Mouse (Mus musculus) kidney, adult 18-20 months (tissue): ENCODE results near the gene Cul9.
"Not testable (repeated sequence)": the region's sequence is repeated elsewhere in the genome, so short reads cannot be mapped to it uniquely, and the experiment has no call there.

Experiments used
- DNase-seq: peaks from one replicate; pipeline ENCODE4 v3.0.0; 2021

Cul9 gene

DNA sequence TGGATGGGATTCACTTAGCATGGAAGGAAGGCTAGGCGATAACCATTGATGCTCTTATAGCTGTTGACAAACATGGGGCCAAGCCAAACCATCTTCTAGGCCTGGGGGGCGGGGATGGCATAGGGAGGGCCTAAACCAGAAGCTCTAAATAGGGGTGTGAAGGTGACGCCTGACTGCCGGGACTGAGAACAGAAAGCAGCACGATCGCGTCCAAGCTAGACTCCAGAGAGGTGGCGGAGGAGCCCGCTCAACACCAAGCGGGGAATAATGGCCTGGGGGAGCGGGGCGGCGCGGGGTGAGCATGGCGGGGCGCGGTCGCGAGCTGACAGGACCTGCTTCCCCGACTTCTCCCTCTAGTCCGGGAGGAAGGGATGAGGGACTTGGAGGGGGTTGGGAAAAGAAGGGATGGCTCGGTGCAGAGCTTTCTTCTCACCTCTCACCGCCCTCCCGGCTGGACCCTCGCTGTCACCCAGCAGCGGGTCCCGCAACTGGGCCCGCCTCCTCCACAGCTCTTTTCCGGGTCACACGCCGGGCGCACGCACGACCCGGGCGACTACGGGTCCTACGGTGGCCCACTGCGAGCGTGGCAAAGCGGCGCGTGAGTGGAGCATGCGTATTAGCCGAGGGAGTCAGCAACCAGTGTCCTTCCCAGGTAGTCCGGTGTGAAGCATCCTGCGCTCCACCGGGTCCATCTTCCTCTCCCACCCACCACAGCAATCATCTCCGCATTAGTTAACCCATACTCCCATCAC is at the start of gene Cul9:
Gene Cul9 (minus strand): TSS at position 576 of the 752 bp plus-strand sequence.
- DNase-seq = peak; percentile 82

- DNase-seq = no peak
Measured at GRCm38 (mm10) chr17:46595336-46595735, 49.1 kb upstream of the Cul9 start.

DNA sequence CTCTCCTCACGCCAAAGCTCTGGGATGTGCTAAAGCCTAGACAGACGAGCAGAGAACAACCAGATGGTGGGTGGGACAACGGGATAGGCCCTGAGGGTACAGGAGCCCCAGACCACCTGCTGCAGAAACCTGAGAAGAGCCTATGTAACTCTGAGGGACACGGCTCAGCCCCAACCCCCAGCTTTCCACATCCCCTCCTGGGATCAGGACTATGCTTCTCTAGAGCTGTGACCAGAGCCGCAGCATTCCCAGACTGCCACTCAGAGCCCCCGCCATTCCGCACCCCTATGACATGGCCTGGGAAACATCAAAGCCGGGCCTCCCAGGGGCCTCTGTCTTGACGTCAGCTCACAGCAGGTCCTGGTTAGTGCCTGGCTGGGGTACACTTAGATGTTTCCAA is 48.4 kb upstream of the Cul9 start:
- no peak for DNase-seq

DNA sequence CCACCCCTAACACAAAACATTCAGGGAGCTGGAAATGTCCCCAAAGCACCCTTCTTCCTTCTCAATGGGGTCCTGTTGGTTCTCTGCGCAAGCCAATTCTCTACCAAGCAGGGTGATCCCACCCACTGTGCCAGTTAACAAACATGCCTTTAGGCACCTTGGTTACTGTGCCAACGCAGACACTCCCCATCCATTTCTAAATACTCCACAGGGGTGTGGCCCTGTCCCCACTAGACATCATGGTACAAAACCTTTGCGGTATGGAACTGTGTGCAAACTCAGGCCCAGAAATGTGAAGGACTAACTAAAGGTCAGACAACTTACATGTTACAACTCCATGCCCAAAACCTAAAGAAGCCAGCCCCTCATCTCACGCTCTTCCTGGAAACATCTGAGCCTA is 46.9 kb upstream of the Cul9 start:
- no peak for DNase-seq

DNA sequence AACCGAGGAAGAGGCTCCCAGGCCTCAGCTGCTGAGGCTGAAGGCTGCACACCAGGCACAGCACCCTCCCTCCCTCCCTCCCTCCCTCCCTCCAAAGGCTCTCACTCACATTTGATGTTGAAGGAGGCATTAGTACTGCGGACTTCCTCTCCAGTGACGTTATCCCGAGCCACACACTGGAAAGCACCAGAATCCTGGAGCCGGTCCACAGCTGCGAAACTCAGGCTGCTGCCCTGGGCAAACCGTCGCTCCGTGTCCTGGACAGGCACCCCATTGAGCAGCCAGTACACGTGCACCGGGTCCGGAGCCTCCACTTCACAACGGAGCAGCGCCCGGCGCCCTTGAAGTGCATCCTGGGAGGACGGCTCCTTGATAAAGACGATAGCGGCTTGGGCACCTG is 45.2 kb upstream of the Cul9 start:
- DNase-seq = no peak

DNA sequence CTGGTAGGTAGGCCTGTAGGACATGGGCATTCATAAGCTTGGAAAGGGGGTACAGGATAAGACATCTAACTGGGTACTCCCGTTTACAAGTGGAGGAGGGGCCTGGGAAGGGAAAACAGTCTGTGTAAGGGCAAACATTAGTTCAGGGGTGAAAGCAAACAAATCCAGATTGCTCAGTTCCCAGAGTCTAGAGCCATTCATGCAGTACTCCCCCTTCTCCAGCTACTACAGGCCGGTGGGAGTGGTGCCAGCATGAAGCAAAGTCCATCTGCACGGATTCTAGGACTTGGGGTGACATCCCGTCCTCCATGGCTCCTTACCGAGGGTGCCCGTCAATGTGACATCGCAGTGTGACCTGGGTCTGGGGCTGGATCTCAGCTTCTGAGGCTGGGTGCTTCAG is 44.3 kb upstream of the Cul9 start:
- peak; percentile 9 for DNase-seq

DNA sequence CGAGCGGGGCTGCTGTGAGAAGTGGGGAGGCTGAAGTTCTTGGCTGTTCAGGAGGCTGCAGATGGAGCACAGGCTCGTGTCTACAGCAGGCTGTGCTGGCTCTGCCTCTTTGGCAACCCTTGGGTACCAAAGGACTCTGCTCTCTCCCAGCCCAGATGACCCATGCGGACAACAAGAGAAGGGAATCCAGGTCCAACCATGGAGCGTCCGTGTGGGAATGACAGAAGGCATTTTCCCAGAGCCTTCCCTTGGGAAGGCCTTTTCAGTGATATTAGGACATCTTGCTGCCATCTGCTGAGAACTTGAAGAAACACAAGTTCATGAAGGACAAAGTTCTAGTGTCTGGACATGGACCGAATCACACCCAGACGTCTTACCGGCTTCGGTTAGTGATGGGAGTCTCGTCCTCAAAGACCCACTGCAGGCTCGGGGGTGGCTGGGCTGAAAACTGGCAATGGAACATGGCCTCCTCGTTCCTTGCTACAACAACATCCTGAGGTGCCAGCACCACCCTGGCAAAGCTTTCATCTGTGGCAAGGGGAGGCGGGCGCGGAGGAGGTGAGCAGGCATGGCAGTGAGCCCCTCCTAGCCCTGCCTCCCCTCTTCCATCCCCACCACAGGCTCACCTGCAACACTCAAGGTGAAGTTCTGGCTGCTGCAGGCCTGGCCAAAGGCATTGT is 43.6 kb upstream of the Cul9 start:
- no peak for DNase-seq

DNA sequence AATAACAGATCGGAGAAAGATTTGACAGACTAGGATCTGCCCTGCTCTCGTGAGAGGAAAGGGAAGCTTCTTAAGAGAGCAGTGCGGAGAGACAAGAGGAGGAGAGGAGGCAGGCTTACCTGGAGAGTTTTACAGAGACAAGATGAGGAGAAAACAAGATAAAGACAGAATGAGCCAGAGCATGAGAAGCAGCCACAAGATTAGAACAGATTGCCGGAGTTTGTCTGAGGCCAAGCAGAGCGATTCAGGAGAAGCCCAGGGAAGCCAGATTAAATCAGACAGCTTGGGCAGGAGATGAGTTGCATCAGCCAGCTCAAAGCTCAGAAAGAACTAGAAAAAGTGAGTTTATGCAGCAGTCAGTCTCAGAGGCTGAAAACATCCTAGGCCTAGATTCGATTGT is 42.7 kb upstream of the Cul9 start:
- no peak for DNase-seq

DNA sequence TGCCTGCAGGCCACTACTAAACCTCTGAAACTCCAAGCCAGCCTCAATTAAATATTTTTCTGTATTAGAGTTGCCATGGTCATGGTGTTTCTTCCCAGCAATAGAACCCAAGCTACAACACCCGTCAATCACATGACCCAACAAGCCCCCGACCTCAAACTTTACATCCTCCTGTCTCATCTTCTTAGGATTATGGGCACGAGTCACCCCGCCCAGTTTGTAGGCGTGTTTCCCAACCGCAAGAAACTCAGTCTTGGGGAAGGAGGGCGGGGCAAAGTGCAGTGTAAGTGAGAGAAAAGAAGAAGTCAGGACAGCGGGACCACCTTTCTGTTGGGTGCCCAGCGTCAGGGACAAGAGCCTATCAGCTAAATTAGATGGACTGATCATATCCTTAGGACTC is 42.0 kb upstream of the Cul9 start:
- no peak for DNase-seq

GRCm38 (mm10) chr17:46586327-46586726 is 40.1 kb upstream of the Cul9 start:
- no peak for DNase-seq

- DNase-seq = no peak
Measured at GRCm38 (mm10) chr17:46578650-46579049, 32.5 kb upstream of the Cul9 start.

GRCm38 (mm10) chr17:46576070-46576469 is 29.9 kb upstream of the Cul9 start:
- DNase-seq = peak; percentile 27

DNA sequence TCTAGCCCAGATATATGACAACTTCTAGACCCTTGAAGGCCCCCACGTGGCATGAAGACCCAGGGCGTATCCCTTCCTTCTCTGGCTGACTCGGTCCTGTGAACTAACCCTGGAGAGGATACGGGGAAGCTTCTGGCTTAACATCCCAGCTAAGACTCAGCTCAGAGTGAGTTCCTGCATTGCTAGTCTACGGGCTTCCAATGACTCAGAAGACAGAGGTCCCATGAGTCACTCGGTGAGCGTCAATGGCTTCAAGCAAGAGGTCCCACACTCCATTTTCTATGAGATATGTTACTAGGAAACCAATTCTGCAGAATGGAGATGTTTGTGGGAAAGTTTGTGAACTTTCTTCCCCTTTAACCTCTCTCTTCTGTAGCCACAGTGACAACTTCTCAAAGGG is 28.3 kb upstream of the Cul9 start:
- DNase-seq = no peak

- DNase-seq = no peak
Measured at GRCm38 (mm10) chr17:46571005-46571404, 24.8 kb upstream of the Cul9 start.

DNA sequence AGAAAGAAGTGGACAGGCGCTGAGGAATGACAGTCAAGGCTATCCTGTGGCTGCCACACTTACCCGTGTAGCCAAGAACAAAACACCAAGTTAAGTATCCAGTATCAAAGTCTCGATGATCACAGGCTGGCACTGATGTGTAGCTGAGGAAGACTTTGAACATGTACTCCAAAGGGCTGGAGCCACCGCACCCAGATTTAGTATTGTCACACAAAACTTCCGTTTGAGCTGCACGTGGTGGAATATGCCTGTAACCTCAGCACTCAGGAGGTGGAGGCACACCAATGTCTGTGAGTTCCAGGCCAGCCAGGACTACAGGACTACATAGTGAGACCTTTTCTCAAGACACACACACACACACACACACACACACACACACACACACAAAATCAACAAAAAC is 13.0 kb upstream of the Cul9 start:
- DNase-seq = no peak

DNA sequence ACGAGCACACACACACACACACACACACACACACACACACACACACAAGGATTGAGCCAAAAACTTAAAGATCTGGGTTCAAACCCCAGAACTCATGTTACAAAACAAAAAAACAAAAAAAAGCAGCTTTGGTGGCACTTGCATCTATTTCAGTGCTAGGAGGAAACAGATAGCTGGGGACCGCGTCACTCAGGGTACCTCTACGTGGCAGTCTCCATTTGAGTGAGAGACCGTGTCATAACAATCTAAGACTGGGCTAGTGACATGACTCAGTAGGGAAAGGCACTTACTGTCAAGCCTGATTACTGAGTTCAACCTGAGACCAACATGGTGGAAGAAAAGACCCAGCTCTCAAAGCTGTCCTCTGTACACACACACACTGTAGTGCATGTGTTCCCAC is 12.0 kb upstream of the Cul9 start:
- DNase-seq = no peak

- not testable (repeated sequence) for DNase-seq
Measured at GRCm38 (mm10) chr17:46557321-46557720, 11.1 kb upstream of the Cul9 start.

DNA sequence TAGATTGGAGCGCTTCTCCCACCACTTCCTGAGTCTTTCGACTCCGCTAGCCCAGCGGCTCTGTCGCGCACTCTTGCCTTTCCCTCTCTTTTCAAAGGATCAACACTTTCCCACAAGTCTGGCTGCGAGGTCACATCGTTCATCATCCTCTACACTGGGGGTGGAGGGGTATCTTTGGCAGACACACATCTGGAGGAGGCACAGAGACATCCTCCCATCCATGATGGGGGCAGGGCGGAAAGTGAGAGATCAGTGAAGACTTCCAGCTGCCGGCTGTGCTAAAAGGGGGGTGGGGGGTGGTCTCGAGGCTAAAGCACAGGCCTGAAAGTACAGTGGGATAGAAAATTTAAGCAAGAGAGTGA is 10.4 kb upstream of the Cul9 start:
- no peak for DNase-seq

GRCm38 (mm10) chr17:46555673-46556583 is 9.7 kb upstream of the Cul9 start, which contains the start of gene Srf:
Gene Srf (minus strand): TSS chr17:46556175.
- DNase-seq = peak; percentile 94

DNA sequence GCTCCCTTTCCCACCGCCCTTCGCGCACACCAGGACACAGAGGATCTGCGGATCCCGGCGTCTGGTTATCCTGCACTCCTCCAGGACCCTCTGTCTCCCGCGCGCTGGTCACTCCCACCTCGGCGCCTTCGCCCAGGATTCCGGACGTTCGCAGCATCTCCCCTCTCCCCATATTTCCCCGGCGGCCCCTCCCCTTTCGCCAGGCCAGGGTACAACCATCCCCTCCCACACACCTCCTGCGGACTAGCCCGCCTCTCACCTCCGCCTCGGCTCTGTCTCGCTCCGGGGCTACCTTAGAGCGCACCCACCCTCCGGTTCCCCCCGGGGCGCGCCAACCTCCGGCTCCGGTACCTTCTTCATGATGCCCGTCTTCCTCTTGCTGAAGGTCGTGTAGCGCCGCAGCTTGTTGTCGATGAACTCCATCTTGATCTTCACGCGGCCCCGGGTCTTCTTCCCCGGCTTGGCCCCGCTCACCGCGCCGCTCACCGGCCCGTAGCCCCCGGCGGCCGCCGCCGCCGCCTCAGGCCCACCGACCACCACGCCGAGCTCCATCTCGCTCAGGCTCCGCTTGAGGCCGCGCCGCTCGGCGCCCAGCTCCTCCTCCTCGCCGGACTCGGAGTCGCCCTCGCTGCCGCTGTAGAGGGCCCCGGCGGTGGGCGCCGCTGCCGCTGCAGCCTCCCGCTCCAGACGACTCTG is 8.9 kb upstream of the Cul9 start:
- peak; percentile 64 for DNase-seq

DNA sequence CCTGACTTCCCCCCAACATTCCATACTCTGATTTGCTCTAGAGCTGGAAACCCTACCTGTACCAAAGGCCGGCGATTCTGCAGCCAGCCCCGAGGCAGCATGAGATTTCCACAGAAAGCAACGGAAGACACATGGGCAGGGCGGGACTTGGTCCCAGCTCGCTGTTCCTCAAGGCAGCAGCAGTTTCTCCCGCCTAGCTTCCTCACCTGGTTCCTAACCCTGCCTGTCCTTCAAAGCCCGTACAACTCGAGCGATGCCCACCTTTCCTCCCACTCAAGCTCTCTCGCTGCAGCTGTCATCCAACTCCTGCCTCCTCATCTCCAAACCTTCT is 8.4 kb upstream of the Cul9 start:
- DNase-seq = peak; percentile 49

- no peak for DNase-seq
Measured at GRCm38 (mm10) chr17:46553926-46554325, 7.7 kb upstream of the Cul9 start.

DNA sequence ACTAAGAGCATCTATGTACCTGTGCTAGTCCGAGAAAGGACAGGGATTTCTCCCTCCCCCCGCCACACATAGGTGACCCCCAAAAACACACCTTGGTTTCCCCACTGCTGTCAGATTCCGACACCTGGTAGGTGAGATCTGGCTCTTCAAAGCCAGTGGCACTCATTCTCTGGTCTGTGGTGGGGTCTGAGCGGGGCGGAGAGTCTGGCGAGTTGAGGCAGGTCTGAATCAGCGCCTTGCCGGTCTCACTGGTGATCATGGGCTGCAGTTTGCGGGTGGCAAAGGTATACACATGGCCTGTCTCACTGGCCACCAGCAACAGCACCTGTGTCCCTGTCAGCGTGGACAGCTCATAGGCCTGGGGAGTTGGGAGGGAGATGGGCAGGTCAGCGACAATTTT is 7.3 kb upstream of the Cul9 start:
- DNase-seq = no peak
